ENCODE assay signal across 13 mouse cellular contexts in genomic region chr13:25700965-25701364, GRCm38 (mm10).
"Had no signal": no experiment of that assay in that cellular context is flagged by ENCODE, and none has a peak within 500 bp of the region (broad histone marks: within the 10 kb centered on the region; RNA-seq: fewer than 3 reads in every experiment).

No protein-coding gene starts in this region.

- H3K4me3 ChIP-seq: layer of hippocampus, adult 2 months; limb, embryonic 12.5 days; liver, embryonic 13.5 days; midbrain, embryonic 10.5 days had no signal

- H3K4me1 ChIP-seq: limb, embryonic 12.5 days; liver, embryonic 13.5 days; midbrain, embryonic 10.5 days had no signal

- H3K36me3 ChIP-seq: limb, embryonic 12.5 days; liver, embryonic 13.5 days; midbrain, embryonic 10.5 days had no signal

- H3K4me2 ChIP-seq: limb, embryonic 12.5 days; liver, embryonic 13.5 days had no signal

- H3K27me3 ChIP-seq: limb, embryonic 12.5 days; liver, embryonic 13.5 days had no signal

- DNase-seq: kidney, adult 18-20 months; kidney, postnatal 10 days; kidney, postnatal 4 days; liver; liver, embryonic 13.5 days; lung, adult 18-20 months; lung, postnatal 36 days; right cerebral cortex, adult 18-20 months; right cerebral cortex, postnatal 25 days; thymus, postnatal 4 days had no signal

- H3K9ac ChIP-seq: limb, embryonic 12.5 days; liver, embryonic 13.5 days had no signal

- H3K9me3 ChIP-seq: limb, embryonic 12.5 days; liver, embryonic 13.5 days; midbrain, embryonic 10.5 days had no signal

- H3K27ac ChIP-seq: layer of hippocampus, adult 2 months; limb, embryonic 12.5 days; liver, embryonic 13.5 days; midbrain, embryonic 10.5 days had no signal
